Mouse (Mus musculus): Measurements from ENCODE around the gene 2410015M20Rik. TPM values are rescaled to one million over a fixed set of nuclear protein-coding genes. Genes with fewer than 3 reads are reported as not detected.

The 2410015M20Rik gene
- polyA plus RNA-seq, 1 experiment from 2014 or later = 198 TPM

DNA sequence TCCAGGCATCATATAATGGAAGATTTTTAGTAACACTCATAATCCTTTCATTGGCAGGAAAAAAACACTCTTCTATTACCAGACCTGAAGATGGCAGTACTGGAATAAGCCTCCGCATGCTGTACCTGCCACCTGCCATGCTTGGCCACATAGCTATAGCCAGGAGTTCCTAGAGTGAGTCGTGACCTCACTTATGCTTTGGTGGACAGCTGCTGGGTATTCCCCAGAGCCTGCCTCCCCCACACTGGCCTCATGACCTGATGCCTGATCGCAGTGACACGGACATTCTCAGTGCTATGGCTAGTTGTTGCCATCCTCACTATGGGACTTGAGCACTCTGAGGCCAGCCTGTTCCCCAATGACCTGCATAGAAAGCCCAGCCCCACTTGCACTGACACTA is 39.3 kb downstream of the 2410015M20Rik start:
- Histone ChIP-seq H3K4me1 (ENCODE audit: control insufficient read depth, insufficient read depth, low read length) (no peaks in the 10 kb centered on the region), H3K9ac (ENCODE audit: low read length) (no peak overlapping the region), H3K27ac (replicated peaks; ENCODE audit: low read depth, low read length) (no peak overlapping the region), H3K9me3 (ENCODE audit: control insufficient read depth, low read length) (no peaks in the 10 kb centered on the region), H3K4me3 (ENCODE audit: low read depth, low read length) (no peak overlapping the region), H3K27me3 (ENCODE audit: control insufficient read depth, insufficient read depth, low read length) (no peaks in the 10 kb centered on the region), H3K36me3 (ENCODE audit: control insufficient read depth, insufficient read depth, low read length) (peaks cover 59% of the 10 kb centered on the region), H3K4me2 (ENCODE audit: low read depth, severe bottlenecking) (no peak overlapping the region)
- no peak for DNase-seq (ENCODE audit: low spot score)
- 91% methylated on average over 4 of the region's 4 CpGs for WGBS
- no peak for ATAC-seq (ENCODE audit: insufficient number of reproducible peaks, low FRiP score, low TSS enrichment, low read depth)

DNA sequence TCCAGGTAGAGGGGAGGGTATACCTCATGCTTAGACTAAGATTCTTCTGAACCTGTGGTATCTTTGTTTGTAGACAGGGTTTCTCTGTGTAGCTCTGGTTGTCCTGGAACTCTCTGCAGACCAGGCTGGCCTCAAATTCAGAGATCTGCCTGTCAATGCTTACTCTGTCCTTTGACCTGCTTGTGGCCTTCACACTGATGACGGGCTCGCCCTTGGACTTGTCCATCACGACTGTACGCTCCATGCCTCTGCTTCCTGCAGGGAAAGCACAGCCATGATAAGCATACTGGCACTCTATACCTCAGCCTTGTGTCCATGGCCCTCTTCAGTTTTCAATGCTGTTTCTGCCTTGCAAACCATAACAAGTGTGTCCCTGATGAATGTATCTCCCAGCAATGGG is 42.2 kb downstream of the 2410015M20Rik start:
- H3K9me3 ChIP-seq (ENCODE audit: control insufficient read depth, low read length) = no peaks in the 10 kb centered on the region
- H3K27me3 ChIP-seq (ENCODE audit: control insufficient read depth, insufficient read depth, low read length) = no peaks in the 10 kb centered on the region
- no peak for ATAC-seq (ENCODE audit: insufficient number of reproducible peaks, low FRiP score, low TSS enrichment, low read depth)
- H3K4me2 ChIP-seq (ENCODE audit: low read depth, severe bottlenecking) = no peak overlapping the region
- no peak overlapping the region for H3K9ac ChIP-seq (ENCODE audit: low read length)
- no peak for DNase-seq (ENCODE audit: low spot score)
- WGBS = 95% methylated on average over 4 of the region's 4 CpGs
- H3K4me1 ChIP-seq (ENCODE audit: control insufficient read depth, insufficient read depth, low read length) = no peaks in the 10 kb centered on the region
- H3K36me3 ChIP-seq (ENCODE audit: control insufficient read depth, insufficient read depth, low read length) = peaks cover 76% of the 10 kb centered on the region
- no peak overlapping the region for H3K27ac ChIP-seq (replicated peaks; ENCODE audit: low read depth, low read length)
- no peak overlapping the region for H3K4me3 ChIP-seq (ENCODE audit: low read depth, low read length)

DNA sequence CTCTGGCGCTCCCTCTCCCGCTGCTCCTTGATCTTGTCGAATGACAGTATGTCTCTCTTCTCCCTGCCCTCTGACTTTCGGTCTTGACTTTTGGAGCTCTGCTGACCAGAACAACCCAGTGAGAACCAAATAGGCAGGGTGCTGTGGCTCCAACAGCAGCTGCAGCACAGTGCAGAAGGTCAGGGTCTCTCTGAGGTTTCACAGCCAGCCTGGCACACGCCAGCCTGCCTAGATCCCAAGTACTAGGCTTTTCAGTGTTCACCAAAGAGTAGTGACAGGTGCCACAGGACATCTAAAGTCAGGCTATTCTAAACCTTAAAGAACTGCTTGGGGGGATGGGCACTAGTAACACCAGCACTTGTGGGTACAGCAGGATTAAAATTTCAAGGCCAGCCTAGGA is 42.7 kb downstream of the 2410015M20Rik start:
- 94% methylated on average over 5 of the region's 5 CpGs for WGBS
- no peak overlapping the region for H3K4me3 ChIP-seq (ENCODE audit: low read depth, low read length)
- H3K27ac ChIP-seq (replicated peaks; ENCODE audit: low read depth, low read length) = no peak overlapping the region
- no peak overlapping the region for H3K4me2 ChIP-seq (ENCODE audit: low read depth, severe bottlenecking)
- no peak for DNase-seq (ENCODE audit: low spot score)
- H3K9ac ChIP-seq (ENCODE audit: low read length) = no peak overlapping the region
- H3K9me3 ChIP-seq (ENCODE audit: control insufficient read depth, low read length) = no peaks in the 10 kb centered on the region
- peaks cover 77% of the 10 kb centered on the region for H3K36me3 ChIP-seq (ENCODE audit: control insufficient read depth, insufficient read depth, low read length)
- no peak for ATAC-seq (ENCODE audit: insufficient number of reproducible peaks, low FRiP score, low TSS enrichment, low read depth)
- H3K4me1 ChIP-seq (ENCODE audit: control insufficient read depth, insufficient read depth, low read length) = no peaks in the 10 kb centered on the region
- no peaks in the 10 kb centered on the region for H3K27me3 ChIP-seq (ENCODE audit: control insufficient read depth, insufficient read depth, low read length)

DNA sequence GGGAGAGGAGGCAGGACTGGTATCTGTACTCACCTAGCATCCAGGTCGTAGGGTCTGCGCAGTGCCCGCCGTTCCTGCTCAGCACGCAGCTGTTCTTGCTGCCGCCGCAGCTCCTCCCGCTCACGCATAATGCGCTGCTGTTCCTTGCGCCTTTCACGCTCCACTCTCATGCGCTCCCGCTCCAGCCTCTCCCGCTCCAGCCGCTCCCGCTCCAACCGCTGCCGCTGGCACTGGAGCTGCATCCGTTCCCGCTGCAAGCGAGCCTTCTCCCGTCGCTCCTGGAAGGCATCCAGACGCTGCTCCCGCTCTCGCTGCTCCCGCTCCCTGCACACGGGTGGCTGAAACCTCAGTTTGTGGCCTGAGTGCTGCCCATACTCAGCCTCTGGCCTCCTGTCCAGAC is 43.3 kb downstream of the 2410015M20Rik start:
- 95% methylated on average over 29 of the region's 29 CpGs for WGBS
- H3K4me1 ChIP-seq (ENCODE audit: control insufficient read depth, insufficient read depth, low read length) = no peaks in the 10 kb centered on the region

DNA sequence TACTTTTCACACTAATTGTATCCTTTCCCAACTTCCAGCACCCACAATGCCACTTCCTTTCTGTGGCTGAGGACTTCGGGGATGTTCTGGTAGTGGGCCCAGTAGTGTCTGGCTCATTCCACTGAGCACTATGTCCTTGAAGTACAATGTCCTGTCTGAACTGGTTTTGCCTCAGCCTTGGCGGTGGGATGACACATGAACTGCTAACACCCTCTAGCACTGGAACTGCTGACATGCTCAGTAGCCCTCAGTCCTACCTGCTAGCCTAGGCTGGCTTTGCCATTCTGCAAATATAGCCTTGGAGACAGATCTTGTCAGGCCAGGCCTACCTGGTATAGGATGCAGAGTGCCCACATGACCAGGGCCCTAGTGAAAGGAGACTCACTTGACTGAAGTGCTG is 47.7 kb downstream of the 2410015M20Rik start:
- no peaks in the 10 kb centered on the region for H3K9me3 ChIP-seq (ENCODE audit: control insufficient read depth, low read length)
- H3K27me3 ChIP-seq (ENCODE audit: control insufficient read depth, insufficient read depth, low read length) = no peaks in the 10 kb centered on the region
- H3K9ac ChIP-seq (ENCODE audit: low read length) = no peak overlapping the region
- H3K27ac ChIP-seq (replicated peaks; ENCODE audit: low read depth, low read length) = no peak overlapping the region
- 92% methylated on average over 2 of the region's 2 CpGs for WGBS
- no peaks in the 10 kb centered on the region for H3K4me1 ChIP-seq (ENCODE audit: control insufficient read depth, insufficient read depth, low read length)
- ATAC-seq (ENCODE audit: insufficient number of reproducible peaks, low FRiP score, low TSS enrichment, low read depth) (no peak), DNase-seq (ENCODE audit: low spot score) (no peak)
- H3K4me2 ChIP-seq (ENCODE audit: low read depth, severe bottlenecking) = no peak overlapping the region
- H3K36me3 ChIP-seq (ENCODE audit: control insufficient read depth, insufficient read depth, low read length) = peaks cover 52% of the 10 kb centered on the region
- no peak overlapping the region for H3K4me3 ChIP-seq (ENCODE audit: low read depth, low read length)

More for the DNA sequence above, 43.3 kb downstream of the 2410015M20Rik start:
- Histone ChIP-seq H3K36me3 (ENCODE audit: control insufficient read depth, insufficient read depth, low read length) (peaks cover 76% of the 10 kb centered on the region), H3K27me3 (ENCODE audit: control insufficient read depth, insufficient read depth, low read length) (no peaks in the 10 kb centered on the region), H3K4me2 (ENCODE audit: low read depth, severe bottlenecking) (no peak overlapping the region), H3K9me3 (ENCODE audit: control insufficient read depth, low read length) (no peaks in the 10 kb centered on the region), H3K4me3 (ENCODE audit: low read depth, low read length) (no peak overlapping the region), H3K9ac (ENCODE audit: low read length) (no peak overlapping the region), H3K27ac (replicated peaks; ENCODE audit: low read depth, low read length) (no peak overlapping the region)
- no peak for ATAC-seq (ENCODE audit: insufficient number of reproducible peaks, low FRiP score, low TSS enrichment, low read depth)
- no peak for DNase-seq (ENCODE audit: low spot score)

DNA sequence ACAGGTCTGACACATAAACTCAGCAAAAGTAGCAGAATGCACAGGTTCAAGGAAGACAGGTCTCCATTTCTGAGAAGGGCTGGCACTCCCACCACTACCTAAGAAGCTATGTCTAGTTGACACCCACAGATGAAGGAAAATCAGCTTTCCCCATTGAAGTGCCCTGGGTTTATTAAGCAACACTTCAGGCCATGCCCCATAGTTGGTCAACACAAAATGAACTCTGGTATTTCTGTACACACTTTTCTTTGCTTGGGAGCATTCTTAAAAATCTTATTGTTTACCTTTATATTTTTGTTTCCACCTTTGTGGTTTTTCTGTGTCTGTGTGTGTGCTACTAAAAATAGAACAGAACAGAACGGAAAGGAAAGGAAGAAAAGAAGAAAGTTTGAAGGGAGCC is 49.4 kb downstream of the 2410015M20Rik start:
- Histone ChIP-seq H3K4me3 (ENCODE audit: low read depth, low read length) (no peak overlapping the region), H3K4me1 (ENCODE audit: control insufficient read depth, insufficient read depth, low read length) (no peaks in the 10 kb centered on the region), H3K4me2 (ENCODE audit: low read depth, severe bottlenecking) (no peak overlapping the region), H3K9me3 (ENCODE audit: control insufficient read depth, low read length) (no peaks in the 10 kb centered on the region), H3K27ac (replicated peaks; ENCODE audit: low read depth, low read length) (no peak overlapping the region), H3K36me3 (ENCODE audit: control insufficient read depth, insufficient read depth, low read length) (peaks cover 35% of the 10 kb centered on the region), H3K27me3 (ENCODE audit: control insufficient read depth, insufficient read depth, low read length) (no peaks in the 10 kb centered on the region), H3K9ac (ENCODE audit: low read length) (no peak overlapping the region)
- 88% methylated on average over 1 of the region's 1 CpGs for WGBS
- DNase-seq (ENCODE audit: low spot score) (no peak), ATAC-seq (ENCODE audit: insufficient number of reproducible peaks, low FRiP score, low TSS enrichment, low read depth) (no peak)

DNA sequence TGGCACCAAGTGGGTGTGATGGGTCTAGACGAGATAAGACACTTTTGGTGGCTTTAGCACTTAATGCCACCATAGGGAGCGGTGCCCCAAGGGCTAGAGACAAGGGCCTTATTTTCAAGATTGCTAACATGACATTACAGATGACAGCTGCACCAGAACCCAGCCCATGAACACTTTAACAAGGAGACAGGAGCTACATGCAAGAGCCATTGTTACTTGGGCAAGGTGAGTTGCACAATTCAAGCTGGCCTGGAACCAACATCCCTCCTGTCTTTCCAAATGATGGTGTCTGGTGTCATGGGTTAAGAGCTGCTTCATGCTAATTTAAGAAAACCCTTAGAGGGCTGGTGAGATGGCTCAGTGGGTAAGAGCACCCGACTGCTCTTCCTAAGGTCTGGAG is 50.2 kb downstream of the 2410015M20Rik start:
- Histone ChIP-seq H3K27me3 (ENCODE audit: control insufficient read depth, insufficient read depth, low read length) (no peaks in the 10 kb centered on the region), H3K36me3 (ENCODE audit: control insufficient read depth, insufficient read depth, low read length) (peaks cover 27% of the 10 kb centered on the region), H3K9ac (ENCODE audit: low read length) (no peak overlapping the region), H3K27ac (replicated peaks; ENCODE audit: low read depth, low read length) (no peak overlapping the region), H3K4me3 (ENCODE audit: low read depth, low read length) (no peak overlapping the region), H3K4me1 (ENCODE audit: control insufficient read depth, insufficient read depth, low read length) (no peaks in the 10 kb centered on the region), H3K4me2 (ENCODE audit: low read depth, severe bottlenecking) (no peak overlapping the region), H3K9me3 (ENCODE audit: control insufficient read depth, low read length) (no peaks in the 10 kb centered on the region)
- no peak for DNase-seq (ENCODE audit: low spot score)
- no peak for ATAC-seq (ENCODE audit: insufficient number of reproducible peaks, low FRiP score, low TSS enrichment, low read depth)
- WGBS = 87% methylated on average over 3 of the region's 3 CpGs

DNA sequence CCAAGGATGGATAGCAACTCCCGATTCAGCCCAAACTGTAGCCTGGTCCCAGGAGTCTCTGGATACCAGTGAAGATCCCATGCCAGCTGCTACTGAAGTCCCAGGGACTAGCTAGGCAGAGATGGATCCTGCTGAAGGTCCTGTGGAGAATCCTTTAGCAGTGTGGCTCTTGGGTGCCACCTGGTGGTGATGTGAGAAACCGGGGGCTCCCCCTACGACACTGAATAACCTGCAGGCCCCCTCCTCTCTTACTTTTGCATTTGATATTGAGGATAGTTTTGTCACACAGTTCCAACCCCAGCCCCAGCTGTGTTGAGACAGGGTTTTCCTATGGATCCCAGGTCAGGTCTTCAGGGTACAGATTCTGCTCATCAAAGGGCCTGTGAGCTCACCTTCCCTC is 51.1 kb downstream of the 2410015M20Rik start:
- Histone ChIP-seq H3K36me3 (ENCODE audit: control insufficient read depth, insufficient read depth, low read length) (peaks cover 20% of the 10 kb centered on the region), H3K4me3 (ENCODE audit: low read depth, low read length) (no peak overlapping the region), H3K27me3 (ENCODE audit: control insufficient read depth, insufficient read depth, low read length) (no peaks in the 10 kb centered on the region), H3K4me1 (ENCODE audit: control insufficient read depth, insufficient read depth, low read length) (no peaks in the 10 kb centered on the region), H3K9ac (ENCODE audit: low read length) (no peak overlapping the region), H3K9me3 (ENCODE audit: control insufficient read depth, low read length) (no peaks in the 10 kb centered on the region), H3K4me2 (ENCODE audit: low read depth, severe bottlenecking) (no peak overlapping the region), H3K27ac (replicated peaks; ENCODE audit: low read depth, low read length) (no peak overlapping the region)
- DNase-seq (ENCODE audit: low spot score) (peak; percentile 82), ATAC-seq (ENCODE audit: insufficient number of reproducible peaks, low FRiP score, low TSS enrichment, low read depth) (peak; percentile 78)
- 25% methylated on average over 3 of the region's 3 CpGs for WGBS
